Comparison of ENCODE assay signal across 24 mouse cellular contexts in genomic region chr10:84559986-84560385, GRCm38 (mm10).
"Had no signal": no experiment of that assay in that cellular context is flagged by ENCODE, and none has a peak within 500 bp of the region (broad histone marks: within the 10 kb centered on the region; RNA-seq: fewer than 3 reads in every experiment).

No protein-coding gene starts in this region.

- H3K4me3 ChIP-seq: heart, adult 2 months; heart, embryonic 13.5 days; heart, embryonic 15.5 days; hindbrain, embryonic 13.5 days; hindbrain, embryonic 15.5 days; kidney, embryonic 15.5 days; left cerebral cortex, adult 2 months; limb, embryonic 10.5 days; limb, embryonic 12.5 days; liver, embryonic 13.5 days; liver, embryonic 15.5 days had no signal

- H3K27ac ChIP-seq: heart, adult 2 months; heart, embryonic 13.5 days; heart, embryonic 15.5 days; hindbrain, embryonic 13.5 days; hindbrain, embryonic 15.5 days; hindbrain, postnatal 0 days; kidney, embryonic 15.5 days; kidney, postnatal 0 days; left cerebral cortex, adult 2 months; limb, embryonic 10.5 days; limb, embryonic 12.5 days; liver, embryonic 13.5 days; liver, embryonic 15.5 days had no signal

- DNase-seq: heart, adult 11 months; heart, adult 2 months; heart, postnatal 14 days; heart, postnatal 36 days; kidney, adult 11 months; kidney, adult 2 months; kidney, adult 9 months; kidney, postnatal 14 days; kidney, postnatal 36 days; layer of hippocampus, adult 9-11 months; layer of hippocampus, postnatal 36 days; liver; liver, embryonic 13.5 days had no signal
